Mouse (Mus musculus): ENCODE results near the gene Six1. TPM values are rescaled to one million over a fixed set of nuclear protein-coding genes. Genes with fewer than 3 reads are reported as not detected.
"Not testable (repeated sequence)": the region's sequence is repeated elsewhere in the genome, so short reads cannot be mapped to it uniquely, and the experiment has no call there.

Six1 gene
- polyA plus RNA-seq, 1 experiment, result not detected

GRCm38 (mm10) chr12:73012136-73012785 lies 41.4 kb downstream of the Six1 start:
- Histone ChIP-seq H3K27ac (ENCODE audit: insufficient read depth, low read depth, low read length) (no peak overlapping the region), H3K36me3 (ENCODE audit: control insufficient read depth, insufficient read depth, low read length) (no peaks in the 10 kb centered on the region), H3K4me3 (ENCODE audit: low read depth, low read length) (no peak overlapping the region), H3K27me3 (ENCODE audit: control insufficient read depth, insufficient read depth, low read length) (no peaks in the 10 kb centered on the region), H3K4me1 (ENCODE audit: control insufficient read depth, insufficient read depth, insufficient read length, low read length) (no peaks in the 10 kb centered on the region)
- whole genome bisulfite sequencing, result 54% methylated on average over 10 of the region's 10 CpGs
- TF ChIP-seq CTCF (IDR thresholded peaks at IDR 0.05; ENCODE audit: extremely low read depth, insufficient read length, insufficient replicate concordance, low read depth, low read length) (no peak), POLR2A (IDR thresholded peaks at IDR 0.05; ENCODE audit: low read depth, low read length) (no peak)

- H3K4me1 ChIP-seq (ENCODE audit: control insufficient read depth, insufficient read depth, insufficient read length, low read length); H3K36me3 ChIP-seq (ENCODE audit: control insufficient read depth, insufficient read depth, low read length); H3K27me3 ChIP-seq (ENCODE audit: control insufficient read depth, insufficient read depth, low read length); H3K27ac ChIP-seq (ENCODE audit: insufficient read depth, low read depth, low read length); H3K4me3 ChIP-seq (ENCODE audit: low read depth, low read length): not testable (repeated sequence)
- 11% methylated on average over 9 of the region's 9 CpGs for WGBS
Measured at GRCm38 (mm10) chr12:73002903-73003302, 50.8 kb downstream of the Six1 start.

DNA sequence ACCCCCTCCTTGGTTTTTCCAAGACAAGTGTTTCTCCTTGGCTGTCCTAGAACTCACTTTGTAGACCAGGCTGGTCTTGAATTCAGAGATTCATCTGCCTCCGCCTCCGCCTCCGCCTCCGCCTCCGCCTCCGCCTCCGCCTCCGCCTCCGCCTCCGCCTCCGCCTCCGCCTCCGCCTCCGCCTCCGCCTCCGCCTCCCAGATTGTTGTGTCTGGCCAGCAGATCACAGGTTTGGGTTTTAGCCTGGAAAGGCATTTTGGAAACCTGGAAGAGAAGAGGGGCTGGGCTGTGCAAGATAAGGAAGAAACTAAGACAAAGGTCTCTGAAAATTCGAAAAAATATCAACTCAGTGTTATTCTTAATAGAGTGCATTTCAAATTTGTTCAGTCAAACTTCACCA lies 51.4 kb downstream of the Six1 start:
- not testable (repeated sequence) for H3K4me1 ChIP-seq (ENCODE audit: control insufficient read depth, insufficient read depth, insufficient read length, low read length); H3K4me3 ChIP-seq (ENCODE audit: low read depth, low read length); H3K36me3 ChIP-seq (ENCODE audit: control insufficient read depth, insufficient read depth, low read length); H3K27ac ChIP-seq (ENCODE audit: insufficient read depth, low read depth, low read length); H3K27me3 ChIP-seq (ENCODE audit: control insufficient read depth, insufficient read depth, low read length)
- 30% methylated on average over 17 of the region's 17 CpGs for WGBS

DNA sequence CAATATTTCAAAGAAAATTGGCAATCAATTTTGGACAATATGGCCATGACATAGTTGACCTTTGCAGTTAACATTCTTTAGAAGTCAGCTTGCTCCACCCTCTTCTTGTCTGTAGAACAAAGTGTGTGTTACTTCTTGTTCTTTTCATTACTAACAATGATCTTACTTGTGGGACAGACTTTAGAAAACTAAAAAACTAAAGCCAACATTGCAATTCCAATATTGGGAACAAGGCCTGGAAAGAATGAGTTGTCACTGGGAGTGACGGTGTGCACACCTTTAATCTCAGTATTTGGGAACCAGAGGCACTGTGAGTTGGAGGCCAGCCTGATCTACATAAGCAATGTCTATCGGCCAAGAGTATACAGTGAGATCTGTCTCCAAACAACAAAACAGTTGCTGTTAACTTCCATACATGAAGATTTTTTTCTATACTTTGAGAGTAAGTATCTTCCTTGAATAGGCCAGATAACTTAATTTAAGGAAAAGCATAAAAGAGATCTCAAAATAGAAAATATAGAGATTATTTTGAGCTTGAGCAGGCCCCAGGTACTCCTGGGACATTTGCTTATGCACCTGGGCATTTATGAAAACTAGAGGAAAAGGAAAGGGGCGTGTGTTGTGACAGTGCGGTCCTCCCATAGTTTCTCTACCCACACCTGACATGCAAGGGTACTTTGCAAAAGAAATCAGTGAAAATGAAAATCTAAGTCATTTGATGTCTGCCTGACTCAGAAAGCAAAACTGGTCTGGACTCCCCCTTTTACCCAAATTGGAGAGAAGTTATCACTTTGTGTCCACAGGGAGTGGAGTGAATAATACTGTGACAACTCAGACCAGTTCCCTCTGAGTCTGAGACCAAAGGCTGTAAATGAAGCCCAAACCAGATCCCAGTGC lies 55.3 kb downstream of the Six1 start:
- no peaks in the 10 kb centered on the region for H3K4me1 ChIP-seq (ENCODE audit: control insufficient read depth, insufficient read depth, insufficient read length, low read length)
- no peak overlapping the region for H3K4me3 ChIP-seq (ENCODE audit: low read depth, low read length)
- no peak for TF ChIP-seq CTCF (IDR thresholded peaks at IDR 0.05; ENCODE audit: extremely low read depth, insufficient read length, insufficient replicate concordance, low read depth, low read length)
- no peak for TF ChIP-seq POLR2A (IDR thresholded peaks at IDR 0.05; ENCODE audit: low read depth, low read length)
- no peaks in the 10 kb centered on the region for H3K27me3 ChIP-seq (ENCODE audit: control insufficient read depth, insufficient read depth, low read length)
- WGBS, result 81% methylated on average over 4 of the region's 4 CpGs
- no peaks in the 10 kb centered on the region for H3K36me3 ChIP-seq (ENCODE audit: control insufficient read depth, insufficient read depth, low read length)
- no peak overlapping the region for H3K27ac ChIP-seq (ENCODE audit: insufficient read depth, low read depth, low read length)

- Histone ChIP-seq H3K4me3 (ENCODE audit: low read depth, low read length) (no peak overlapping the region), H3K27ac (ENCODE audit: insufficient read depth, low read depth, low read length) (no peak overlapping the region), H3K4me1 (ENCODE audit: control insufficient read depth, insufficient read depth, insufficient read length, low read length) (no peaks in the 10 kb centered on the region), H3K27me3 (ENCODE audit: control insufficient read depth, insufficient read depth, low read length) (no peaks in the 10 kb centered on the region), H3K36me3 (ENCODE audit: control insufficient read depth, insufficient read depth, low read length) (no peaks in the 10 kb centered on the region)
- WGBS, result 96% methylated on average over 3 of the region's 3 CpGs
- TF ChIP-seq CTCF (IDR thresholded peaks at IDR 0.05; ENCODE audit: extremely low read depth, insufficient read length, insufficient replicate concordance, low read depth, low read length) (no peak), POLR2A (IDR thresholded peaks at IDR 0.05; ENCODE audit: low read depth, low read length) (no peak)
Measured at GRCm38 (mm10) chr12:72996646-72997045, 57.0 kb downstream of the Six1 start.

Other genes starting within 250 kb of the Six1 start
- not detected in 2 replicates for gene Six6, start 114.0 kb downstream of the Six1 start, polyA plus RNA-seq (2012; rRNA removed)
- gene 4930447C04Rik, start 113.1 kb downstream of the Six1 start, polyA plus RNA-seq (2012; rRNA removed), result not detected in 2 replicates
- 0.03 and 0.08 TPM in 2 replicates for gene Six4, start 59.6 kb upstream of the Six1 start, polyA plus RNA-seq (2012; rRNA removed)
- 0.60 and 1.7 TPM in 2 replicates for gene Mnat1, start 69.8 kb upstream of the Six1 start, polyA plus RNA-seq (2012; rRNA removed)
- 0.81 and 1.3 TPM in 2 replicates for gene Trmt5, start 232.8 kb upstream of the Six1 start, polyA plus RNA-seq (2012; rRNA removed)
- gene Slc38a6, start 232.9 kb upstream of the Six1 start, polyA plus RNA-seq (2012; rRNA removed), result 3.8 and 13.6 TPM in 2 replicates

Measured in small intestine, adult 2 months (tissue).